18 mouse cellular contexts compared by ENCODE assay signal in the genomic region with DNA sequence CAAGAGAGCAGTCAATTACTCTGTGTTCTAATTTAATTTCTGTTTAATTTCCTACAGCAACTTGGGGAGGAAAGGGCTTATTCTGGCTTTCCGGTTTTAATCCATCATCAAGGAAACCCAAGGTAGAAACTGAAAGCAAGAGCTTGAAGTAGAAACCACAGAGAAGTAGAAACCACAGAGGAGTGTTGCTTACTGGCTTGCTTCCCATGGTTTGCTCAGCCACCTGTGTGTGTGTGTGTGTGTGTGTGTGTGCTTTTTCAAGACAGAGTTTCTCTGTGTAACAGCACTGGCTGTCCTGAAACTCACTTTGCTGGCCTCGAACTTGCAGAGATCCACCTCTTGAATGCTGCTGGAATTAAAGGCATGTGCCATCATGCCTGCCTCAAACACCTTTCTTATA. TPM values are rescaled to one million over a fixed set of nuclear protein-coding genes. Genes with fewer than 3 reads are reported as not detected.
DNase-seq lines count a peak whose midpoint lies in the region; ATAC-seq and TF ChIP-seq lines count a peak whose summit lies in the region.
"Had no signal": no experiment of that assay in that cellular context is flagged by ENCODE, and none has a peak within 500 bp of the region (broad histone marks: within the 10 kb centered on the region; RNA-seq: fewer than 3 reads in every experiment).

No protein-coding gene starts in this region.

- no peak for ATAC-seq in kidney, embryonic 16.5 days (ENCODE audit: low FRiP score, low TSS enrichment)

- H3K4me3 ChIP-seq in thymus, adult 2 months (ENCODE audit: control insufficient read depth, insufficient read depth, low read length) = no peak overlapping the region
- no peak overlapping the region for H3K4me3 ChIP-seq in kidney, embryonic 16.5 days (ENCODE audit: low read length)
- H3K4me3 ChIP-seq: heart, embryonic 12.5 days; hindbrain, embryonic 12.5 days; left cerebral cortex, adult 2 months; limb, embryonic 15.5 days; lung, embryonic 15.5 days had no signal

- no peaks in the 10 kb centered on the region for H3K27me3 ChIP-seq in thymus, adult 2 months (ENCODE audit: control insufficient read depth, insufficient read depth, low read length)
- no peaks in the 10 kb centered on the region for H3K27me3 ChIP-seq in kidney, embryonic 16.5 days (ENCODE audit: insufficient read depth, low read length)
- H3K27me3 ChIP-seq: hindbrain, embryonic 12.5 days; limb, embryonic 15.5 days; lung, embryonic 15.5 days had no signal

- peak; percentile 43 to 60 for DNase-seq in lung, adult 18-20 months
- DNase-seq in lung, postnatal 4 days = no peak
- peak; percentile 91 for DNase-seq in CD4-positive helper T cell, adult 2 months (ENCODE audit: low read depth, low spot score)
- peak; percentile 82 for DNase-seq in induced T-regulatory cell, adult 2 months (ENCODE audit: low read depth)
- peak; percentile 72 for DNase-seq in thymus, adult 2 months
- DNase-seq in testis, postnatal 10 days (ENCODE audit: low spot score) = no peak
- no peak for DNase-seq in adrenal gland, postnatal 10 days
- DNase-seq: cerebellum, adult 8-10 months; gastrocnemius, postnatal 25 days; kidney, adult 18-20 months; midbrain, embryonic 14.5 days; retina, postnatal 1 day had no signal

- no peak overlapping the region for H3K4me2 ChIP-seq in kidney, embryonic 16.5 days (replicated peaks; ENCODE audit: low read depth, low read length)
- H3K4me2 ChIP-seq: heart, embryonic 12.5 days; hindbrain, embryonic 12.5 days; limb, embryonic 15.5 days; lung, embryonic 15.5 days had no signal

- H3K9me3 ChIP-seq in kidney, embryonic 16.5 days (ENCODE audit: low read length) = no peaks in the 10 kb centered on the region
- H3K9me3 ChIP-seq: heart, embryonic 12.5 days; hindbrain, embryonic 12.5 days; limb, embryonic 15.5 days; lung, embryonic 15.5 days had no signal

- no peak overlapping the region for H3K9ac ChIP-seq in kidney, embryonic 16.5 days (replicated peaks; ENCODE audit: low read length)
- H3K9ac ChIP-seq: heart, embryonic 12.5 days; hindbrain, embryonic 12.5 days; limb, embryonic 15.5 days; lung, embryonic 15.5 days had no signal

- peak overlapping the region; percentile 67 for H3K27ac ChIP-seq in thymus, adult 2 months (ENCODE audit: control insufficient read depth, insufficient read depth, low read length)
- no peak overlapping the region for H3K27ac ChIP-seq in kidney, embryonic 16.5 days (ENCODE audit: low read length)
- H3K27ac ChIP-seq: hindbrain, embryonic 12.5 days; left cerebral cortex, adult 2 months; limb, embryonic 15.5 days; lung, embryonic 15.5 days had no signal

- TF ChIP-seq POLR2A in thymus, adult 2 months (IDR thresholded peaks at IDR 0.05; ENCODE audit: control insufficient read depth, extremely low read depth, insufficient read depth, low read length, poor library complexity) = no peak

- 5% methylated on average over 2 of the region's 2 CpGs for WGBS in thymus, adult 2 months
- 90% methylated on average over 2 of the region's 2 CpGs for WGBS in kidney, embryonic 16.5 days

- no peaks in the 10 kb centered on the region for H3K36me3 ChIP-seq in thymus, adult 2 months (ENCODE audit: control insufficient read depth, insufficient read depth, low read length)
- no peaks in the 10 kb centered on the region for H3K36me3 ChIP-seq in kidney, embryonic 16.5 days (ENCODE audit: insufficient read depth, low read length)
- H3K36me3 ChIP-seq: heart, embryonic 12.5 days; hindbrain, embryonic 12.5 days; limb, embryonic 15.5 days; lung, embryonic 15.5 days had no signal

- no peak for TF ChIP-seq CTCF in thymus, adult 2 months (IDR thresholded peaks at IDR 0.05; ENCODE audit: borderline replicate concordance, control insufficient read depth, extremely low read depth, insufficient read depth, low read length, poor library complexity)

- H3K4me1 ChIP-seq in thymus, adult 2 months (replicated peaks; ENCODE audit: control insufficient read depth, insufficient read depth, low read length) = peaks cover 54% of the 10 kb centered on the region
- peaks cover 6% of the 10 kb centered on the region; the same call in 1 of the 2 replicates for H3K4me1 ChIP-seq in kidney, embryonic 16.5 days (ENCODE audit: insufficient read depth, low read length)

RNA-seq across cellular contexts. Expression of a gene that starts 4.5 kb away (rescaled TPM):
- polyA plus RNA-seq in thymus, adult 2 months (2012; rRNA removed) = 70.1 and 85.2 TPM in 2 replicates
- 15.8 and 18.6 TPM in 2 replicates for polyA plus RNA-seq in kidney, embryonic 16.5 days (2015; fragmentation: Nextera tagmentation; extraction: Ambion mirVana)
- total RNA-seq in adrenal gland, postnatal 10 days (2021) = 10 to 100 TPM; 12.3 to 15.7 TPM

RNA-seq across cellular contexts. Expression of a gene that starts 8.0 kb away (rescaled TPM):
- polyA plus RNA-seq in thymus, adult 2 months (2012; rRNA removed) = 29.8 and 31.8 TPM in 2 replicates
- 48.9 and 52.3 TPM in 2 replicates for polyA plus RNA-seq in kidney, embryonic 16.5 days (2015; fragmentation: Nextera tagmentation; extraction: Ambion mirVana)
- 10 to 100 TPM; 42.4 to 50.9 TPM for total RNA-seq in adrenal gland, postnatal 10 days (2021)

Comparison
In these comparisons a context has a peak if more than half of its experiments do, and no peak if none do; other contexts are left out.
1. DNase-seq: peak in lung, adult 18-20 months (2 of 2), CD4-positive helper T cell, adult 2 months (single experiment), induced T-regulatory cell, adult 2 months (single experiment) and thymus, adult 2 months (single experiment); none in lung, postnatal 4 days (0 of 2), testis, postnatal 10 days (single experiment) and adrenal gland, postnatal 10 days (single experiment).